Mouse (Mus musculus): ENCODE measurements around the gene Il18rap.
"Not testable (repeated sequence)": the region's sequence is repeated elsewhere in the genome, so short reads cannot be mapped to it uniquely, and the experiment has no call there.

DNA sequence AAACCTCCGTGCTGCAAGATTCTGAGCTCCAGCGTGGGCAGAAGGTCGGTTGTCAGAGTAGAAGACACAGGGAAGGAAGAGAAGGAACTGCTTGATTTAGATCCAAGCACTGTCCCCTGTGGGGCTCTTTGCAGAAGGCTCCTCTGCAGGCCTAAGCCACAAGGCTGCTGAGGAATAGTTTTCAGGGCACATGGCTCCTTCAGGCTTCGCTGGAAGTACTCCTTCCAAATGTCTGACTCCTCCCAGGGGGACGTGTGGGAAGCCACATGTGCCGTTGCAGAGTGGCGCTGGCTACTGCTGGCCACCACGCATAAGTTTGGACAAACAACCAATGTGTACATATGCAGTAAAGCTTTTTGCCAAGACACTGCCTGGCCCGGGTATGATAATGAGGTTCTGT lies 84.5 kb downstream of the Il18rap start:
- not testable (repeated sequence) for TF ChIP-seq CTCF (conservative IDR thresholded peaks at IDR 0.05; ENCODE audit: low read length); NANOG (IDR thresholded peaks at IDR 0.05; ENCODE audit: borderline replicate concordance, low read length)
